Mouse (Mus musculus): ENCODE measurements around the gene Rabgap1l.

DNA sequence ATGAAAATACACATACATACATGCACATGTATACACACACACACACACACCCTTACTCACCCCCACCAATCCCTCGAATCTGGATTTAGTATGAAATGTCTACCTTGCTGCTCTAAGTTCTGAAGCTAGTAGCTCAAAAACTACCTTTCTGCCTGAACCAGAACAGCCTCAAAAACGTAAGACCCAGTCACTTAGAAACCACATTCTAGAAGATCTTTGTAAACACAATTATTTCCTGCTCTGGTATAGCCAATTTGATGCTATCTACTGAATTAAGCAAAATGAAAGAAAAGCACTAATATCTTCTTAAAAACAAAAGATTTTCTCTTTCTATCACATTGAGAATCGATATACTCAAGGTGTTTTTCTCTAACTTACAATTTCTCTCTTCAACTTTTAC, 6.4 kb downstream of the Rabgap1l start:
- TF ChIP-seq CTCF (IDR thresholded peaks at IDR 0.05) = no peak
- no peak for TF ChIP-seq EP300 (IDR thresholded peaks at IDR 0.05)
